In genomic region chrX:38216986-38217675, GRCm38 (mm10) we compare ENCODE assay signal across 11 mouse cellular contexts. TPM values are rescaled to one million over a fixed set of nuclear protein-coding genes. Genes with fewer than 3 reads are reported as not detected.
DNase-seq lines count a peak whose midpoint lies in the region; ATAC-seq and TF ChIP-seq lines count a peak whose summit lies in the region.
"Had no signal": no experiment of that assay in that cellular context is flagged by ENCODE, and none has a peak within 500 bp of the region (broad histone marks: within the 10 kb centered on the region; RNA-seq: fewer than 3 reads in every experiment).

No protein-coding gene starts in this region.

- H3K27ac ChIP-seq in lung, embryonic 16.5 days (ENCODE audit: low read length): 0 out of 2 replicates have a peak overlapping the region, but pooled peaks have one; percentile 10
- H3K27ac ChIP-seq in kidney, adult 2 months (ENCODE audit: insufficient read depth, low read depth, low read length): no peak overlapping the region
- H3K27ac ChIP-seq in liver, postnatal 0 days (ENCODE audit: low read depth): no peak overlapping the region
- H3K27ac ChIP-seq: heart, embryonic 13.5 days; limb, embryonic 15.5 days had no signal

- H3K9me3 ChIP-seq in lung, embryonic 16.5 days (ENCODE audit: control insufficient read depth, low read length): no peaks in the 10 kb centered on the region
- H3K9me3 ChIP-seq in liver, postnatal 0 days (ENCODE audit: low read length): no peaks in the 10 kb centered on the region
- H3K9me3 ChIP-seq: heart, embryonic 13.5 days; limb, embryonic 15.5 days had no signal

- TF ChIP-seq CTCF in kidney, adult 2 months (conservative IDR thresholded peaks at IDR 0.05; ENCODE audit: insufficient read depth, insufficient read length, low read depth, low read length): no peak
- no peak for TF ChIP-seq CTCF in liver, postnatal 0 days (IDR thresholded peaks at IDR 0.05; ENCODE audit: low read depth)

- intact Hi-C loops in left cerebral cortex, postnatal 10 days (cut with DNase I): no loop called here

- no peak for TF ChIP-seq POLR2A in kidney, adult 2 months (IDR thresholded peaks at IDR 0.05; ENCODE audit: low read depth, low read length)

- H3K4me1 ChIP-seq in lung, embryonic 16.5 days (replicated peaks; ENCODE audit: control insufficient read depth, insufficient read depth, low read length): no peaks in the 10 kb centered on the region
- no peaks in the 10 kb centered on the region for H3K4me1 ChIP-seq in kidney, adult 2 months (ENCODE audit: control insufficient read depth, insufficient read depth, low read length)
- no peaks in the 10 kb centered on the region for H3K4me1 ChIP-seq in liver, postnatal 0 days (ENCODE audit: insufficient read depth)
- H3K4me1 ChIP-seq: heart, embryonic 13.5 days; limb, embryonic 15.5 days had no signal

- TF ChIP-seq EP300 in liver, postnatal 0 days (IDR thresholded peaks at IDR 0.05; ENCODE audit: low read depth): no peak

- no peak overlapping the region for H3K4me3 ChIP-seq in lung, embryonic 16.5 days (ENCODE audit: low read length)
- no peak overlapping the region for H3K4me3 ChIP-seq in kidney, adult 2 months (ENCODE audit: insufficient read depth, low read depth, low read length)
- H3K4me3 ChIP-seq in liver, postnatal 0 days (ENCODE audit: low read depth, low read length): no peak overlapping the region
- H3K4me3 ChIP-seq: heart, embryonic 13.5 days; limb, embryonic 15.5 days had no signal

- H3K4me2 ChIP-seq in lung, embryonic 16.5 days (ENCODE audit: low read depth, low read length): no peak overlapping the region
- H3K4me2 ChIP-seq in liver, postnatal 0 days (ENCODE audit: low read depth, low read length): no peak overlapping the region
- H3K4me2 ChIP-seq: heart, embryonic 13.5 days; limb, embryonic 15.5 days had no signal

- no peak overlapping the region for H3K9ac ChIP-seq in lung, embryonic 16.5 days (ENCODE audit: low read length)
- H3K9ac ChIP-seq in liver, postnatal 0 days (replicated peaks): no peak overlapping the region
- H3K9ac ChIP-seq: heart, embryonic 13.5 days; limb, embryonic 15.5 days had no signal

- no peaks in the 10 kb centered on the region for H3K27me3 ChIP-seq in lung, embryonic 16.5 days (ENCODE audit: control insufficient read depth, insufficient read depth, low read depth, low read length)
- no peaks in the 10 kb centered on the region for H3K27me3 ChIP-seq in kidney, adult 2 months (replicated peaks; ENCODE audit: control insufficient read depth, insufficient read depth, low read length)
- no peaks in the 10 kb centered on the region for H3K27me3 ChIP-seq in liver, postnatal 0 days (ENCODE audit: insufficient read depth, low read length)
- H3K27me3 ChIP-seq: heart, embryonic 13.5 days; limb, embryonic 15.5 days had no signal

- 78% methylated on average over 9 of the region's 9 CpGs for WGBS in lung, embryonic 16.5 days
- 25% methylated on average over 9 of the region's 9 CpGs for WGBS in kidney, adult 2 months
- 70% methylated on average over 9 of the region's 9 CpGs for WGBS in liver, postnatal 0 days (ENCODE audit: insufficient replicate concordance)

- ATAC-seq in lung, embryonic 16.5 days (ENCODE audit: low read depth): no peak
- ATAC-seq in liver, postnatal 0 days: peak; percentile 56

- DNase-seq in lung, postnatal 14 days: no peak
- peak; percentile 53 for DNase-seq in adrenal gland, postnatal 14 days
- DNase-seq in kidney, adult 2 months: peak; percentile 54
- peak; percentile 23 for DNase-seq in liver, postnatal 0 days
- no peak for DNase-seq in Muller cell, postnatal 12 days (ENCODE audit: inconsistent ontology term)
- no peak for DNase-seq in left cerebral cortex, postnatal 10 days (ENCODE audit: extremely low spot score in 1 of 2, low spot score in 2 of 2)
- DNase-seq: cerebellum, adult 2 months; right cerebral cortex, postnatal 4 days had no signal

- no peaks in the 10 kb centered on the region for H3K36me3 ChIP-seq in lung, embryonic 16.5 days (ENCODE audit: control insufficient read depth, insufficient read depth, low read length)
- H3K36me3 ChIP-seq in kidney, adult 2 months (ENCODE audit: control insufficient read depth, insufficient read depth, low read length): no peaks in the 10 kb centered on the region
- H3K36me3 ChIP-seq in liver, postnatal 0 days (replicated peaks; ENCODE audit: insufficient read depth, low read length): no peaks in the 10 kb centered on the region
- H3K36me3 ChIP-seq: heart, embryonic 13.5 days; limb, embryonic 15.5 days had no signal

RNA-seq across cellular contexts. Expression of gene Zbtb33, which starts 27.5 kb away (rescaled TPM):
- polyA plus RNA-seq in lung, embryonic 16.5 days (2015; fragmentation: Nextera tagmentation; extraction: Ambion mirVana): 2.7 and 3.6 TPM in 2 replicates
- 29.4 and 30.3 TPM in 2 replicates for total RNA-seq in adrenal gland, postnatal 14 days (2021)
- polyA plus RNA-seq in kidney, adult 2 months (2012; rRNA removed): 4.4 and 4.6 TPM in 2 replicates
- polyA plus RNA-seq in liver, postnatal 0 days (2015; fragmentation: Nextera tagmentation; extraction: Ambion mirVana): 1.3 TPM in 2 replicates
- 10 to 100 TPM; 21.5 to 21.7 TPM for total RNA-seq in left cerebral cortex, postnatal 10 days (2021)

RNA-seq across cellular contexts. Expression of gene Tmem255a, which starts 35.1 kb away (rescaled TPM):
- 23.0 and 24.5 TPM in 2 replicates for polyA plus RNA-seq in lung, embryonic 16.5 days (2015; fragmentation: Nextera tagmentation; extraction: Ambion mirVana)
- 9.9 and 12.2 TPM in 2 replicates for total RNA-seq in adrenal gland, postnatal 14 days (2021)
- polyA plus RNA-seq in kidney, adult 2 months (2012; rRNA removed): 0.17 and 0.22 TPM in 2 replicates
- polyA plus RNA-seq in liver, postnatal 0 days (2015; fragmentation: Nextera tagmentation; extraction: Ambion mirVana): 2.4 and 2.7 TPM in 2 replicates
- 10 to 100 TPM; 13.6 to 15.6 TPM for total RNA-seq in left cerebral cortex, postnatal 10 days (2021)

Comparison
In these comparisons a context has a peak if more than half of its experiments do, and no peak if none do; other contexts are left out.
1. DNase-seq: peak in adrenal gland, postnatal 14 days (single experiment), kidney, adult 2 months (single experiment) and liver, postnatal 0 days (single experiment); none in lung, postnatal 14 days (single experiment), Muller cell, postnatal 12 days (single experiment) and left cerebral cortex, postnatal 10 days (0 of 2).